Mouse (Mus musculus): ENCODE measurements around the gene Mypn. TPM values are rescaled to one million over a fixed set of nuclear protein-coding genes. Genes with fewer than 3 reads are reported as not detected.

Mypn gene
- polyA plus RNA-seq, 1 experiment = 0.01 TPM

DNA sequence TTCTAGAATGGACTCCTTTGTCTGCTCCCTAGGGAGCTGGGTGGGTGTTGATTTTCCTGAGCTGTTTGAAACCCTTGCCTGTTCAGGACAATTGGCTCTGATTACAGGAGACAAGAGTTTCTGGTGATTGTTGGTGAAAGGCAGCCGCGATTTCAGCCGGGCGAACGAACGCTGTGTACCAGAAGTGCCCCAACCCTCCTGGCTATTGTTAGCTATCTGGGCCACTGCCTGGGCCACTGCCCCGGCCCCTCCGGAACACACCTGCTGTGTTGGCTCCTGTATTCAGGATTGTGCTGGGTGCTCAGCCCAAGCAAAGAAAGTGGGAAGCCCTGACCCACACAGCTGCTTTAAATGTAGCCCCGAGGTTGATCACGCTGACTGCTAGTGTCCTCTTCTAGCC, 24.2 kb downstream of the Mypn start:
- no peak overlapping the region for H3K4me3 ChIP-seq (ENCODE audit: insufficient read depth, poor library complexity, severe bottlenecking)
- H3K79me3 ChIP-seq (ENCODE audit: low read depth) = no peaks in the 10 kb centered on the region
- H3ac ChIP-seq (ENCODE audit: control insufficient read depth, insufficient read length, low read depth) = no peak overlapping the region
- H3K36me3 ChIP-seq (ENCODE audit: control insufficient read depth, insufficient read depth) = no peaks in the 10 kb centered on the region
- no peaks in the 10 kb centered on the region for H3K27me3 ChIP-seq (ENCODE audit: control insufficient read depth, insufficient read depth, insufficient read length)
- H3K79me2 ChIP-seq (ENCODE audit: control insufficient read depth, insufficient read depth) = no peaks in the 10 kb centered on the region
- TF ChIP-seq USF1 (IDR thresholded peaks at IDR 0.05; ENCODE audit: low read depth) (no peak), MYOD1 (IDR thresholded peaks at IDR 0.05; ENCODE audit: control insufficient read depth, insufficient read length, low read depth) (no peak), MAX (IDR thresholded peaks at IDR 0.05) (no peak), MYOG (IDR thresholded peaks at IDR 0.05; ENCODE audit: control insufficient read depth, extremely low read depth, insufficient read length) (no peak), CTCF (IDR thresholded peaks at IDR 0.05; ENCODE audit: control insufficient read depth, insufficient read depth, insufficient read length) (no peak), CEBPB (IDR thresholded peaks at IDR 0.05; ENCODE audit: low read depth) (no peak), FOSL1 (IDR thresholded peaks at IDR 0.05; ENCODE audit: insufficient read depth, low read length, poor library complexity, severe bottlenecking) (no peak)

DNA sequence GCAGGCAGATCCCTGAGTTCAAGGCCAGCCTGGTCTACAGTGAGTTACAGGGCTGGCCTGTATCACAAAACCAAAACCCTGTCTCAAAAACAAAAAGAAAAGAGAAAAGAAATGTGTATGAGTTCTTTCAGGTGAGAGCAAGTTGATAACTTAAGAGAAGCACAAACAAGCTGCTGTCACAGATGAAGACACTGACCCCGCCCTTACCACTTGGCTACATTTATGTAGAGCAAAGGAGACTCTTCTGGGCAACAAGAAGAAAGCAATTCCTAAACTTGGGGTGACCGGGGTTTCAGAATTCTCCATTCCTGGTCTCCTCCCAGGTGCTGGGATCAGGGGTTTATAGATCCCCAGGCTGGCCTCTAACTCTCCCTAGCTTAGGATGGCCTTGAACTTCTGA, 25.4 kb downstream of the Mypn start:
- no peak overlapping the region for H3ac ChIP-seq (ENCODE audit: control insufficient read depth, insufficient read length, low read depth)
- H3K79me3 ChIP-seq (ENCODE audit: low read depth) = no peaks in the 10 kb centered on the region
- no peak overlapping the region for H3K4me3 ChIP-seq (ENCODE audit: insufficient read depth, poor library complexity, severe bottlenecking)
- no peaks in the 10 kb centered on the region for H3K79me2 ChIP-seq (ENCODE audit: control insufficient read depth, insufficient read depth)
- no peaks in the 10 kb centered on the region for H3K27me3 ChIP-seq (ENCODE audit: control insufficient read depth, insufficient read depth, insufficient read length)
- TF ChIP-seq MYOG (IDR thresholded peaks at IDR 0.05; ENCODE audit: control insufficient read depth, extremely low read depth, insufficient read length) (no peak), FOSL1 (IDR thresholded peaks at IDR 0.05; ENCODE audit: insufficient read depth, low read length, poor library complexity, severe bottlenecking) (no peak)
- H3K36me3 ChIP-seq (ENCODE audit: control insufficient read depth, insufficient read depth) = no peaks in the 10 kb centered on the region

DNA sequence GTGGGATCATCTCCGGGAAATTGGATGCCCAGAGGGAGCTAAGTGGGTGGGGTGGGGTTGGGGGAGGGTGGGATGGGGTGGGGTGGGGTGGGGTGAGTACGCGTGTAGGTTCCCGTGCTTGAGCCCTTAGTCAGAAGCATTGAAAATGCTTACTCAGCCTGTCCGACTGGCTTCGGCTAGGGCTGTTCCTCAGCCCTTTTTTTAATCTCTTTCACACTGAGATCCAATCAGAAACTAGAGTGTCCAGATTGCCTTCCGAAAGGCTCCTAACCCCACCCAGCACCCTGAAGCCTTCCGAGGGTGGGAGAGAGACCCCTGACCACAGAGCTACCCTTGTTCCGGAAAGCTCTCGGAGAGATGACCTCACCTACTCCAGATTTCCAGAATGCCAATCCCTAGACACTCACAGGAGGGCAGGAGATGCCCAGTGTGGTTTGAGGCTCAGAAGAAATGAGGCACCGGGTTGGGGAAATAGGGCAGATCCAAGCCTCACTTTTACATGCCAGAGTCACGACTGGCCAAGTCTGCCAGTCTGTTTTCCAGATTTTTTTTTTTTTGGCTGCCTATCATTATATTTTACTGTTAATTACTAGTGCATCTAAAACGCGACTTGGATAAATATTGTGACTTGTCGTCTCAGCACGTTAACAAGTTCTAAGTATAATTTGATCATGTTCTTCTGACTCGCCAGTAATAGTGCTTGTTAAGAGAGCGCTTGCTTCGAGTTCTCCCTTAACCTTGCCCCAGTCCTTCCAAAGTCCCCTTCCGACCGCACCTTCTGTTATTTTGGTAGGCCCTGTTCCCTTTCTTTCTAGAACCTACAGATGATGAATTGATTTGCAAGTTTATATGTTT, 26.2 kb downstream of the Mypn start:
- H3K79me2 ChIP-seq (ENCODE audit: control insufficient read depth, insufficient read depth) = no peaks in the 10 kb centered on the region
- no peak overlapping the region for H3ac ChIP-seq (ENCODE audit: control insufficient read depth, insufficient read length, low read depth)
- H3K27me3 ChIP-seq (ENCODE audit: control insufficient read depth, insufficient read depth, insufficient read length) = no peaks in the 10 kb centered on the region
- TF ChIP-seq MYOD1 (IDR thresholded peaks at IDR 0.05; ENCODE audit: control insufficient read depth, insufficient read length, low read depth) (no peak), USF1 (IDR thresholded peaks at IDR 0.05; ENCODE audit: low read depth) (no peak), CEBPB (IDR thresholded peaks at IDR 0.05; ENCODE audit: low read depth) (no peak)
- no peaks in the 10 kb centered on the region for H3K79me3 ChIP-seq (ENCODE audit: low read depth)
- no peaks in the 10 kb centered on the region for H3K36me3 ChIP-seq (ENCODE audit: control insufficient read depth, insufficient read depth)
- H3K4me3 ChIP-seq (ENCODE audit: insufficient read depth, poor library complexity, severe bottlenecking) = no peak overlapping the region

DNA sequence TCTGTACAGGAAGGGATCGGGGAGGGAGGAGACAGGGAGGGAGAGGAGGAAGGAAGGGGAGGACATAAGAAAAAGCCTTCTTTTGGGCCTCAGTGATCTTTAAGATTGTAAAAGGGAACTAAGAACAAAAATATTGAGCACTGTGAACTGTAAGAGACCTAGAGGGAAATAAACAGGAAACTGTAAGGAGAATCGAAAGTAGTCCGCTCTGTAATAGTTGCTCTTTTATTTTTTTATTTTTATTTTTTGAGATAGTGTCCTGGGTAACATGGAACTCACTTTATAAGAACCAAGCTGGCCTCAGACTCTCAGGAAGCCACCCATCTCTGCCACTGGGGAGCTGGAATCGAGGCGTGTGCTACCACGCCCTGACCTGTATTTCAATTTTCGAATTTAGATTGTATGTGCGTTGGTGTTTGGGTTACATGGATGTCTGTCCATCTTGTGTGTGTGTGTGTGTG, 27.3 kb downstream of the Mypn start:
- Histone ChIP-seq H3K27me3 (ENCODE audit: control insufficient read depth, insufficient read depth, insufficient read length) (no peaks in the 10 kb centered on the region), H3ac (ENCODE audit: control insufficient read depth, insufficient read length, low read depth) (no peak overlapping the region), H3K79me2 (ENCODE audit: control insufficient read depth, insufficient read depth) (no peaks in the 10 kb centered on the region), H3K4me3 (ENCODE audit: insufficient read depth, poor library complexity, severe bottlenecking) (no peak overlapping the region), H3K36me3 (ENCODE audit: control insufficient read depth, insufficient read depth) (no peaks in the 10 kb centered on the region), H3K79me3 (ENCODE audit: low read depth) (no peaks in the 10 kb centered on the region)
- TF ChIP-seq FOSL1 (IDR thresholded peaks at IDR 0.05; ENCODE audit: insufficient read depth, low read length, poor library complexity, severe bottlenecking) = no peak
- TF ChIP-seq MYOG (IDR thresholded peaks at IDR 0.05; ENCODE audit: control insufficient read depth, extremely low read depth, insufficient read length) = no peak
- TF ChIP-seq MAX (IDR thresholded peaks at IDR 0.05) = no peak
- TF ChIP-seq USF1 (IDR thresholded peaks at IDR 0.05; ENCODE audit: low read depth) = no peak
- TF ChIP-seq CEBPB (IDR thresholded peaks at IDR 0.05; ENCODE audit: low read depth) = no peak
- no peak for TF ChIP-seq CTCF (IDR thresholded peaks at IDR 0.05; ENCODE audit: control insufficient read depth, insufficient read depth, insufficient read length)
- no peak for TF ChIP-seq MYOD1 (IDR thresholded peaks at IDR 0.05; ENCODE audit: control insufficient read depth, insufficient read length, low read depth)

DNA sequence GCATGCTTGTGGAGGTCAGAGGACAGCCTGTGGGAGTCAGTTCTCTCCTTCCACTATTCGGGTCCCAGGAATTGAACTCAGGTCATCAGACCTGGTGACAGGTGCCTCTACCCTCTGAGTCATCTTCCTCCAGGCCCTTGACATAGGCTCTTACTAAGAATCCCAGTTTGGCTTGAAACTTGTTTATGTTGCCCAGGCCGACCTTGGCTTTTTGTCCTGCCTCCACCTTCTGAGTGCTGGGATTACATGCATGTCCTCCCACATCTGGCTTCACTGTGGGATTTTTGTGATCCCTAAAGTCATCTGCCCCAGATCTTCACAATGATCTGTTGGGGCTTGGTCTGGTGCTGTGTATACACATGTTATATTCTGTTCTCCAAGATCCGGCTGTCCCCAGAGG, 31.7 kb downstream of the Mypn start:
- Histone ChIP-seq H3K79me2 (ENCODE audit: control insufficient read depth, insufficient read depth) (no peaks in the 10 kb centered on the region), H3K79me3 (ENCODE audit: low read depth) (no peaks in the 10 kb centered on the region), H3K36me3 (ENCODE audit: control insufficient read depth, insufficient read depth) (no peaks in the 10 kb centered on the region), H3ac (ENCODE audit: control insufficient read depth, insufficient read length, low read depth) (no peak overlapping the region), H3K27me3 (ENCODE audit: control insufficient read depth, insufficient read depth, insufficient read length) (no peaks in the 10 kb centered on the region), H3K4me3 (ENCODE audit: insufficient read depth, poor library complexity, severe bottlenecking) (no peak overlapping the region)
- TF ChIP-seq MYOD1 (IDR thresholded peaks at IDR 0.05; ENCODE audit: control insufficient read depth, insufficient read length, low read depth) = no peak
- TF ChIP-seq MAX (IDR thresholded peaks at IDR 0.05) = no peak
- no peak for TF ChIP-seq CEBPB (IDR thresholded peaks at IDR 0.05; ENCODE audit: low read depth)
- no peak for TF ChIP-seq USF1 (IDR thresholded peaks at IDR 0.05; ENCODE audit: low read depth)
- TF ChIP-seq FOSL1 (IDR thresholded peaks at IDR 0.05; ENCODE audit: insufficient read depth, low read length, poor library complexity, severe bottlenecking) = no peak
- no peak for TF ChIP-seq CTCF (IDR thresholded peaks at IDR 0.05; ENCODE audit: control insufficient read depth, insufficient read depth, insufficient read length)
- no peak for TF ChIP-seq MYOG (IDR thresholded peaks at IDR 0.05; ENCODE audit: control insufficient read depth, extremely low read depth, insufficient read length)

DNA sequence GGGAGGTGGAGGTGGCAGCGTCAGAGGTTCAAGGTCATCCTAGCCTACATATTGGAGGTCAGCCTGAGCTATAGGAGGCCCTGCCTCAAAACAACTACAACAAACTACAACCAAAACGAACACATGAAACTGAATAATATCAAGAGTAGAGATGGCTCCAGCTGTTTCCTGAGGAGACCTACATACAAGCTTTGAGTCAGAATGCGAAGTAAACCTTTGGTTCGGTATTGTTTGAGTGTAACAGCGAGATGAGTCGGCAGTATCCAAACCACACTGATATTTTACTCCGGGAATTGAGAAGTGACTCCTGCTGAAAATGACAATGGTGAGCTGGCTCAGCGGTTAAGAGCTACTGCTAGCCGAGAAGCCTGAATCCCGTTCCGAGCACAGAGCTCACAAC, 34.2 kb downstream of the Mypn start:
- no peaks in the 10 kb centered on the region for H3K79me3 ChIP-seq (ENCODE audit: low read depth)
- H3K27me3 ChIP-seq (ENCODE audit: control insufficient read depth, insufficient read depth, insufficient read length) = no peaks in the 10 kb centered on the region
- H3ac ChIP-seq (ENCODE audit: control insufficient read depth, insufficient read length, low read depth) = no peak overlapping the region
- H3K79me2 ChIP-seq (ENCODE audit: control insufficient read depth, insufficient read depth) = no peaks in the 10 kb centered on the region
- H3K36me3 ChIP-seq (ENCODE audit: control insufficient read depth, insufficient read depth) = no peaks in the 10 kb centered on the region
- TF ChIP-seq MYOG (IDR thresholded peaks at IDR 0.05; ENCODE audit: control insufficient read depth, extremely low read depth, insufficient read length) = no peak
- TF ChIP-seq MYOD1 (IDR thresholded peaks at IDR 0.05; ENCODE audit: control insufficient read depth, insufficient read length, low read depth) = no peak
- TF ChIP-seq USF1 (IDR thresholded peaks at IDR 0.05; ENCODE audit: low read depth) = no peak
- no peak for TF ChIP-seq FOSL1 (IDR thresholded peaks at IDR 0.05; ENCODE audit: insufficient read depth, low read length, poor library complexity, severe bottlenecking)
- no peak for TF ChIP-seq CEBPB (IDR thresholded peaks at IDR 0.05; ENCODE audit: low read depth)
- no peak for TF ChIP-seq CTCF (IDR thresholded peaks at IDR 0.05; ENCODE audit: control insufficient read depth, insufficient read depth, insufficient read length)
- no peak for TF ChIP-seq MAX (IDR thresholded peaks at IDR 0.05)
- H3K4me3 ChIP-seq (ENCODE audit: insufficient read depth, poor library complexity, severe bottlenecking) = no peak overlapping the region
